Mouse (Mus musculus): ENCODE data around the gene Ciita. TPM values are rescaled to one million over a fixed set of nuclear protein-coding genes. Genes with fewer than 3 reads are reported as not detected.

Ciita gene
- polyA plus RNA-seq, 1 experiment from 2014 or later, result 0.46 TPM

DNA sequence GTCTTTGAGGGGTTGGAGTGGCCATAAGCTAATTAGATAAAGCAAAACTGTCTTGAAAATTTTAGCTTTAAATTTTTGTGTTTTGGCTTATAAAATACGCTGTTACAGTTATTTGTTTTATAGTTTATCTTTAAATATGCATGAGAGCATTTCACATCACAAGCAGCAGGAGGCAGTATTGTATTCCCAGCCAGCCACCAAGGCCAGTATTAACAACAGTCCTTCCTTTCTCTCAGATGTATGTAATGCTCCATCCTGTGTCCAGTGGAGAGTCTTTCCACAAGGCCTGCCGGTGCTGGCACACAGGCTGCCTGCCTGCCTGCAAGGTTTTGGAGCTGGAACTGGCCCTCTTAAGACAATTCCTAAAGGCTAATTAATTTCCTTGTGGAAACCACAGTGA lies 92.0 kb downstream of the Ciita start:
- Histone ChIP-seq H3K4me3 (ENCODE audit: low read length) (no peak overlapping the region), H3K4me2 (ENCODE audit: low read length) (no peak overlapping the region), H3K27ac (ENCODE audit: low read depth, low read length) (no peak overlapping the region), H3K9me3 (ENCODE audit: control insufficient read depth, low read length) (no peaks in the 10 kb centered on the region), H3K9ac (ENCODE audit: low read depth, low read length) (no peak overlapping the region), H3K4me1 (ENCODE audit: control insufficient read depth, insufficient read depth, low read depth, low read length) (no peaks in the 10 kb centered on the region), H3K27me3 (replicated peaks; ENCODE audit: control insufficient read depth, insufficient read depth, low read length) (no peaks in the 10 kb centered on the region), H3K36me3 (ENCODE audit: control insufficient read depth, insufficient read depth, low read length) (peaks cover 26% of the 10 kb centered on the region)
- ATAC-seq, result no peak
- WGBS, result 52% methylated on average over 2 of the region's 2 CpGs

DNA sequence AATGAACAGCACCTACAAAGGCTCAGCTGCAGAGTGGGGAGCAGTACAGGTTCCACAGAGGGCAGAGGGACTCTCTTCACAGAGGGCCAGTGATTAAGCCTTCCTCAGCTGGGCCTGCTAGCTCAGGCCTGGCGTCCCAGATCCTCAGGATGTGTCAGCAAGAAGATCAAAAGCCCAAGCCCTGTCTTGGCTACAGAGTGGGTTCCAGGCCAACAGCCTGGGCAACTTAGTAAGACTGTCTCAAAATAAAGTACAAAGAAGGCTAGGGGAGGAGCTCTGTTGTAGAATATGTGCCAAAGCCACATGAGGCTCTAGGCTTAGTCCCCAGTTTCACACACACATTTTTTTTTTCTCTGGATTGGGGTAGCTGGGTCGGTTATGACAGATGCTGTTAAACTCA lies 95.1 kb downstream of the Ciita start:
- Histone ChIP-seq H3K4me3 (ENCODE audit: low read length) (no peak overlapping the region), H3K9me3 (ENCODE audit: control insufficient read depth, low read length) (no peaks in the 10 kb centered on the region), H3K27me3 (replicated peaks; ENCODE audit: control insufficient read depth, insufficient read depth, low read length) (no peaks in the 10 kb centered on the region), H3K4me2 (ENCODE audit: low read length) (no peak overlapping the region), H3K4me1 (ENCODE audit: control insufficient read depth, insufficient read depth, low read depth, low read length) (no peaks in the 10 kb centered on the region), H3K27ac (ENCODE audit: low read depth, low read length) (no peak overlapping the region), H3K36me3 (ENCODE audit: control insufficient read depth, insufficient read depth, low read length) (peaks cover 44% of the 10 kb centered on the region), H3K9ac (ENCODE audit: low read depth, low read length) (no peak overlapping the region)
- ATAC-seq, result no peak
- 85% methylated on average over 2 of the region's 2 CpGs for WGBS

DNA sequence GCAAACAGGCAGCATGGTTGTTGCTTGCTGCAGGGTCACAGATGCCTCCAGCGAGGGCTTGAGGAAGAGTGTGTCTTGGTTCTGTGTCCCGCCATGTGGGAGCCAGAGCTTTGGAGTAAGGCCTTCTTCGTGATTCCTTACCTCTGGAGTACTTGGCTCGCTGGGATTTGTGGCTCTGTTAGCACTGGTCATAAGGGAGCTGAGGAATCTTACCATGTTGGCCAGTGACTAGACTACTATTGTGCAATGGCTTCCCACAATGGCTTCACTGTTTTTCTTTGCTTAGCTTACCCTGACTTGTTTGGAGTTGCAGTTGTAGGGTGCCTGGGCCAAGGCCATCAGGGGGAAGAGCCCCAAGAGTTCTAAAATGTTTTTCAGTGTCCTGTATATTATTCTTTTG lies 96.1 kb downstream of the Ciita start:
- Histone ChIP-seq H3K36me3 (ENCODE audit: control insufficient read depth, insufficient read depth, low read length) (peaks cover 49% of the 10 kb centered on the region), H3K4me2 (ENCODE audit: low read length) (no peak overlapping the region), H3K4me3 (ENCODE audit: low read length) (no peak overlapping the region), H3K4me1 (ENCODE audit: control insufficient read depth, insufficient read depth, low read depth, low read length) (no peaks in the 10 kb centered on the region), H3K27me3 (replicated peaks; ENCODE audit: control insufficient read depth, insufficient read depth, low read length) (no peaks in the 10 kb centered on the region), H3K9ac (ENCODE audit: low read depth, low read length) (no peak overlapping the region), H3K27ac (ENCODE audit: low read depth, low read length) (no peak overlapping the region), H3K9me3 (ENCODE audit: control insufficient read depth, low read length) (no peaks in the 10 kb centered on the region)
- ATAC-seq, result no peak
- 95% methylated on average over 4 of the region's 4 CpGs for WGBS

DNA sequence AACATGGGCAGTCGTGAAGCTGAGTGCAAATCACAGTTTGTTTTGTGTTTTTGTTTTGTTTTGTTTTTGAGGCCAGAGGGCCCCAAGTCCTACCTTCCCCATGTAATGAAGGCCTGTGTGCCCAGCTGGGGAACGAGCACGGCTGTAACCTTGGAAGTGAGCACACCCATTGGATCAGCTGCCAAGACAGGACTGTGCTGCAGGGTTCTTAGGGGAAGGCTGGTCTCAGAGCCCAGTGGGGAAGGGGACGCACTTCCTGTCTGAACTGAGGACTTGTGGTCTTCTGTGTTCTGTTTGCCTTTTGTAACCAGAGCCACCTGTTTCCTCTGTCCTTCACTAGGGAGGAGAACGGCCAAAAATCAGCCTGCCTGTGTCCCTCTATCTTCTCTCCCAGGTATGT lies 97.7 kb downstream of the Ciita start:
- Histone ChIP-seq H3K36me3 (ENCODE audit: control insufficient read depth, insufficient read depth, low read length) (peaks cover 58% of the 10 kb centered on the region), H3K4me1 (ENCODE audit: control insufficient read depth, insufficient read depth, low read depth, low read length) (no peaks in the 10 kb centered on the region), H3K4me3 (ENCODE audit: low read length) (no peak overlapping the region), H3K27ac (ENCODE audit: low read depth, low read length) (no peak overlapping the region), H3K9ac (ENCODE audit: low read depth, low read length) (no peak overlapping the region), H3K4me2 (ENCODE audit: low read length) (no peak overlapping the region), H3K27me3 (replicated peaks; ENCODE audit: control insufficient read depth, insufficient read depth, low read length) (no peaks in the 10 kb centered on the region), H3K9me3 (ENCODE audit: control insufficient read depth, low read length) (no peaks in the 10 kb centered on the region)
- ATAC-seq, result no peak
- 83% methylated on average over 5 of the region's 5 CpGs for WGBS

Other genes starting within 250 kb of the Ciita start
- 22.3 and 24.5 TPM in 2 replicates for gene Emp2, start 166.1 kb upstream of the Ciita start, polyA plus RNA-seq (2015; fragmentation: Nextera tagmentation; extraction: Ambion mirVana)
- 20.7 and 27.5 TPM in 2 replicates for gene Tekt5, start 84.6 kb upstream of the Ciita start, polyA plus RNA-seq (2015; fragmentation: Nextera tagmentation; extraction: Ambion mirVana)
- gene Nubp1, start 68.1 kb upstream of the Ciita start, polyA plus RNA-seq (2015; fragmentation: Nextera tagmentation; extraction: Ambion mirVana), result 46.3 and 54.1 TPM in 2 replicates
- gene Tvp23a, start 32.7 kb upstream of the Ciita start, polyA plus RNA-seq (2015; fragmentation: Nextera tagmentation; extraction: Ambion mirVana), result 48.9 and 52.1 TPM in 2 replicates
- 8.7 and 16.9 TPM in 2 replicates for gene Dexi, start 63.0 kb downstream of the Ciita start, polyA plus RNA-seq (2015; fragmentation: Nextera tagmentation; extraction: Ambion mirVana)
- 60.7 and 66.7 TPM in 2 replicates for gene Clec16a, start 65.3 kb downstream of the Ciita start, polyA plus RNA-seq (2015; fragmentation: Nextera tagmentation; extraction: Ambion mirVana)

Data from hindbrain, embryonic 16.5 days (tissue).